ENCODE assay signal across 22 mouse cellular contexts in genomic region chr6:31362617-31363016, GRCm38 (mm10). TPM values are rescaled to one million over a fixed set of nuclear protein-coding genes. Genes with fewer than 3 reads are reported as not detected.
DNase-seq lines count a peak whose midpoint lies in the region; ATAC-seq and TF ChIP-seq lines count a peak whose summit lies in the region.
"Had no signal": no experiment of that assay in that cellular context is flagged by ENCODE, and none has a peak within 500 bp of the region (broad histone marks: within the 10 kb centered on the region; RNA-seq: fewer than 3 reads in every experiment).

No protein-coding gene starts in this region.

- H3K4me2 ChIP-seq in heart, postnatal 0 days (ENCODE audit: low read depth, low read length): no peak overlapping the region
- no peak overlapping the region for H3K4me2 ChIP-seq in hindbrain, embryonic 12.5 days (replicated peaks)
- no peak overlapping the region for H3K4me2 ChIP-seq in forebrain, embryonic 14.5 days (ENCODE audit: low read length)
- H3K4me2 ChIP-seq: forebrain, embryonic 15.5 days; heart, embryonic 12.5 days; midbrain, embryonic 15.5 days; neural tube, embryonic 15.5 days had no signal

- DNase-seq in heart, postnatal 0 days (ENCODE audit: low spot score): no peak
- DNase-seq in heart, embryonic 10.5 days (ENCODE audit: low spot score): no peak
- peak; percentile 52 for DNase-seq in Muller cell, postnatal 12 days (ENCODE audit: inconsistent ontology term)
- DNase-seq in retina, postnatal 1 day: peak; percentile 35
- DNase-seq in forebrain, embryonic 14.5 days (ENCODE audit: low spot score): no peak
- no peak for DNase-seq in embryonic facial prominence, embryonic 10.5 days (ENCODE audit: low spot score)
- DNase-seq: adrenal gland, postnatal 10 days; B cell, adult 2 months; cerebellum, adult 8-10 months; gastrocnemius, postnatal 10 days; kidney, adult 18-20 months; kidney, postnatal 10 days; lung, postnatal 4 days; right cerebral cortex, postnatal 14 days; thymus, adult 2 months had no signal

- H3K27me3 ChIP-seq in heart, postnatal 0 days (ENCODE audit: control insufficient read depth, insufficient read depth, low read length): no peaks in the 10 kb centered on the region
- no peaks in the 10 kb centered on the region for H3K27me3 ChIP-seq in heart, embryonic 10.5 days (ENCODE audit: insufficient read depth, poor library complexity, severe bottlenecking)
- no peaks in the 10 kb centered on the region for H3K27me3 ChIP-seq in hindbrain, embryonic 12.5 days
- no peaks in the 10 kb centered on the region for H3K27me3 ChIP-seq in forebrain, embryonic 14.5 days (replicated peaks; ENCODE audit: control insufficient read depth, insufficient read depth, low read length)
- H3K27me3 ChIP-seq in embryonic facial prominence, embryonic 10.5 days (replicated peaks; ENCODE audit: low read depth, poor library complexity, severe bottlenecking): no peaks in the 10 kb centered on the region
- H3K27me3 ChIP-seq: forebrain, embryonic 15.5 days; heart, embryonic 12.5 days; midbrain, embryonic 15.5 days; neural tube, embryonic 15.5 days had no signal

- H3K9ac ChIP-seq in heart, postnatal 0 days (replicated peaks; ENCODE audit: low read depth, low read length): no peak overlapping the region
- H3K9ac ChIP-seq in hindbrain, embryonic 12.5 days: no peak overlapping the region
- H3K9ac ChIP-seq in forebrain, embryonic 14.5 days (ENCODE audit: low read length): no peak overlapping the region
- H3K9ac ChIP-seq: forebrain, embryonic 15.5 days; heart, embryonic 12.5 days; midbrain, embryonic 15.5 days; neural tube, embryonic 15.5 days had no signal

- TF ChIP-seq EP300 in heart, postnatal 0 days (IDR thresholded peaks at IDR 0.05; ENCODE audit: low read depth): no peak

- no peaks in the 10 kb centered on the region for H3K9me3 ChIP-seq in heart, postnatal 0 days (replicated peaks; ENCODE audit: control insufficient read depth, low read length)
- no peaks in the 10 kb centered on the region for H3K9me3 ChIP-seq in heart, embryonic 10.5 days
- no peaks in the 10 kb centered on the region for H3K9me3 ChIP-seq in hindbrain, embryonic 12.5 days (replicated peaks)
- H3K9me3 ChIP-seq in forebrain, embryonic 14.5 days (replicated peaks; ENCODE audit: control insufficient read depth, low read length): no peaks in the 10 kb centered on the region
- no peaks in the 10 kb centered on the region for H3K9me3 ChIP-seq in embryonic facial prominence, embryonic 10.5 days
- H3K9me3 ChIP-seq: forebrain, embryonic 15.5 days; heart, embryonic 12.5 days; midbrain, embryonic 15.5 days; neural tube, embryonic 15.5 days had no signal

- no peak overlapping the region for H3K27ac ChIP-seq in heart, postnatal 0 days (ENCODE audit: low read depth)
- no peak overlapping the region for H3K27ac ChIP-seq in heart, embryonic 10.5 days
- H3K27ac ChIP-seq in hindbrain, embryonic 12.5 days: no peak overlapping the region
- H3K27ac ChIP-seq in forebrain, embryonic 14.5 days (ENCODE audit: low read depth, low read length): no peak overlapping the region
- no peak overlapping the region for H3K27ac ChIP-seq in embryonic facial prominence, embryonic 10.5 days (replicated peaks)
- H3K27ac ChIP-seq: forebrain, embryonic 15.5 days; midbrain, embryonic 15.5 days; neural tube, embryonic 15.5 days; stomach, postnatal 0 days had no signal

- TF ChIP-seq CTCF in heart, postnatal 0 days (IDR thresholded peaks at IDR 0.05; ENCODE audit: low read depth): no peak

- ATAC-seq in heart, postnatal 0 days (ENCODE audit: insufficient read depth, low read depth): 0 out of 2 replicates have a peak, but pooled peaks have one; percentile 27
- ATAC-seq in hindbrain, embryonic 12.5 days (ENCODE audit: low FRiP score): peak; percentile 69
- ATAC-seq in forebrain, embryonic 14.5 days: no peak
- ATAC-seq: activated CD4-positive, CD25-positive, alpha-beta regulatory T cell, adult 4 months; forebrain, embryonic 15.5 days; midbrain, embryonic 15.5 days had no signal

- no peaks in the 10 kb centered on the region for H3K36me3 ChIP-seq in heart, postnatal 0 days (replicated peaks; ENCODE audit: control insufficient read depth, insufficient read depth, low read length)
- no peaks in the 10 kb centered on the region for H3K36me3 ChIP-seq in heart, embryonic 10.5 days
- no peaks in the 10 kb centered on the region for H3K36me3 ChIP-seq in hindbrain, embryonic 12.5 days
- no peaks in the 10 kb centered on the region for H3K36me3 ChIP-seq in forebrain, embryonic 14.5 days (ENCODE audit: control insufficient read depth, insufficient read depth, low read length)
- H3K36me3 ChIP-seq in embryonic facial prominence, embryonic 10.5 days (replicated peaks): no peaks in the 10 kb centered on the region
- H3K36me3 ChIP-seq: forebrain, embryonic 15.5 days; heart, embryonic 12.5 days; midbrain, embryonic 15.5 days; neural tube, embryonic 15.5 days had no signal

- 41% methylated on average over 11 of the region's 11 CpGs for WGBS in heart, postnatal 0 days
- WGBS in heart, embryonic 10.5 days: 51% methylated on average over 11 of the region's 11 CpGs
- WGBS in hindbrain, embryonic 12.5 days: 46% methylated on average over 11 of the region's 11 CpGs
- 69% methylated on average over 11 of the region's 11 CpGs for WGBS in forebrain, embryonic 14.5 days
- 65% methylated on average over 11 of the region's 11 CpGs for WGBS in embryonic facial prominence, embryonic 10.5 days

- H3K4me3 ChIP-seq in heart, postnatal 0 days (ENCODE audit: low read depth, low read length): no peak overlapping the region
- H3K4me3 ChIP-seq in heart, embryonic 10.5 days: no peak overlapping the region
- H3K4me3 ChIP-seq in hindbrain, embryonic 12.5 days: no peak overlapping the region
- no peak overlapping the region for H3K4me3 ChIP-seq in forebrain, embryonic 14.5 days (ENCODE audit: low read depth, low read length)
- no peak overlapping the region for H3K4me3 ChIP-seq in embryonic facial prominence, embryonic 10.5 days
- H3K4me3 ChIP-seq: forebrain, embryonic 15.5 days; heart, embryonic 12.5 days; midbrain, embryonic 15.5 days; neural tube, embryonic 15.5 days had no signal

- H3K4me1 ChIP-seq in heart, postnatal 0 days (ENCODE audit: control insufficient read depth, insufficient read depth): peaks cover 6% of the 10 kb centered on the region; the same call in 1 of the 2 replicates
- H3K4me1 ChIP-seq in heart, embryonic 10.5 days: 0 out of 2 replicates have a peak, but pooled peaks cover 2% of the 10 kb centered on the region
- H3K4me1 ChIP-seq in hindbrain, embryonic 12.5 days: peaks cover 6% of the 10 kb centered on the region; the same call in 1 of the 2 replicates
- no peaks in the 10 kb centered on the region for H3K4me1 ChIP-seq in forebrain, embryonic 14.5 days (ENCODE audit: control insufficient read depth, insufficient read depth, low read length)
- peaks cover 6% of the 10 kb centered on the region for H3K4me1 ChIP-seq in embryonic facial prominence, embryonic 10.5 days
- H3K4me1 ChIP-seq: forebrain, embryonic 15.5 days; midbrain, embryonic 15.5 days had no signal

RNA-seq across cellular contexts. Expression of gene Mkln1, which starts 35.9 kb away (rescaled TPM):
- total RNA-seq in heart, postnatal 0 days (2014; rRNA removed; ENCODE audit: low replicate concordance): 79.9 and 113 TPM in 2 replicates
- 203 and 217 TPM in 2 replicates for polyA plus RNA-seq in heart, postnatal 0 days (2015; fragmentation: Nextera tagmentation; extraction: Ambion mirVana)
- polyA plus RNA-seq in heart, embryonic 10.5 days (2016; fragmentation: Nextera tagmentation; extraction: Ambion mirVana): 210 and 228 TPM in 2 replicates
- 182 and 195 TPM in 2 replicates for polyA plus RNA-seq in hindbrain, embryonic 12.5 days (2016; fragmentation: Nextera tagmentation; extraction: Ambion mirVana)
- 156 and 167 TPM in 2 replicates for polyA plus RNA-seq in forebrain, embryonic 14.5 days (2014; fragmentation: Nextera tagmentation; extraction: Ambion mirVana)
- 210 and 227 TPM in 2 replicates for polyA plus RNA-seq in embryonic facial prominence, embryonic 10.5 days (2016; fragmentation: Nextera tagmentation; extraction: Ambion mirVana)

Comparison
In these comparisons a context has a peak if more than half of its experiments do, and no peak if none do; other contexts are left out.
1. DNase-seq: peak in Muller cell, postnatal 12 days (single experiment) and retina, postnatal 1 day (single experiment); none in heart, postnatal 0 days (single experiment), heart, embryonic 10.5 days (single experiment), forebrain, embryonic 14.5 days (single experiment) and embryonic facial prominence, embryonic 10.5 days (single experiment).